Mouse (Mus musculus) mouse embryonic stem cell (cell line): ENCODE results near the gene Med12l.

Experiments
- in situ Hi-C, 2 experiments: fragments of 300-500 bp; cut with MboI; formaldehyde crosslinking; loops; 1 replicate in 1 of 2; 3 replicates in 1 of 2; pipeline ENCODE4 v1.14.3; 2019 to 2020; ENCODE audit warnings: low sequenced_read_pairs in 2 of 2, low pct_unique_long_range_greater_than_20kb in 1 of 2, mixed read lengths in 1 of 2; ENCODE audit not compliant: unreplicated experiment in 1 of 2

The Med12l gene

GRCm38 (mm10) chr3:59204719-59205503, 199.3 kb downstream of the Med12l start:
- in situ Hi-C loops: no loop called here

- in situ Hi-C loops: no loop called here
Observed at GRCm38 (mm10) chr3:59205941-59206340, 200.3 kb downstream of the Med12l start.

- in situ Hi-C loops: no loop called here
Observed at GRCm38 (mm10) chr3:59208650-59209548, 203.3 kb downstream of the Med12l start.

GRCm38 (mm10) chr3:59210089-59210488, 204.5 kb downstream of the Med12l start:
- in situ Hi-C loops: no loop called here

- in situ Hi-C loops: no loop called here
Observed at GRCm38 (mm10) chr3:59210727-59211126, 205.1 kb downstream of the Med12l start, which contains the start of gene P2ry13. Gene P2ry13 (minus strand): TSS chr3:59210882.

- in situ Hi-C loops: no loop called here
Observed at GRCm38 (mm10) chr3:59211784-59212183, 206.2 kb downstream of the Med12l start.

GRCm38 (mm10) chr3:59212404-59212803, 206.8 kb downstream of the Med12l start:
- in situ Hi-C loops: no loop called here

GRCm38 (mm10) chr3:59217211-59217610, 211.6 kb downstream of the Med12l start:
- in situ Hi-C loops: no loop called here

GRCm38 (mm10) chr3:59219326-59219725, 213.7 kb downstream of the Med12l start:
- in situ Hi-C loops: no loop called here

GRCm38 (mm10) chr3:59222303-59222702, 216.7 kb downstream of the Med12l start:
- in situ Hi-C loops: no loop called here

GRCm38 (mm10) chr3:59225411-59225810, 219.8 kb downstream of the Med12l start:
- in situ Hi-C loops: no loop called here

GRCm38 (mm10) chr3:59227696-59228095, 222.1 kb downstream of the Med12l start:
- in situ Hi-C loops: no loop called here

- in situ Hi-C loops: no loop called here
Observed at GRCm38 (mm10) chr3:59228730-59229551, 223.3 kb downstream of the Med12l start.

- in situ Hi-C loops: no loop called here
Observed at GRCm38 (mm10) chr3:59230912-59231311, 225.3 kb downstream of the Med12l start.

- in situ Hi-C loops: no loop called here
Observed at GRCm38 (mm10) chr3:59234878-59235277, 229.3 kb downstream of the Med12l start.

- in situ Hi-C loops: no loop called here
Observed at GRCm38 (mm10) chr3:59243384-59243783, 237.8 kb downstream of the Med12l start.

- in situ Hi-C loops: no loop called here
Observed at GRCm38 (mm10) chr3:59248031-59248430, 242.4 kb downstream of the Med12l start.

GRCm38 (mm10) chr3:59250454-59250853, 244.8 kb downstream of the Med12l start:
- in situ Hi-C loops: no loop called here
